Comparison of ENCODE assay signal across 27 mouse cellular contexts in the genomic region with DNA sequence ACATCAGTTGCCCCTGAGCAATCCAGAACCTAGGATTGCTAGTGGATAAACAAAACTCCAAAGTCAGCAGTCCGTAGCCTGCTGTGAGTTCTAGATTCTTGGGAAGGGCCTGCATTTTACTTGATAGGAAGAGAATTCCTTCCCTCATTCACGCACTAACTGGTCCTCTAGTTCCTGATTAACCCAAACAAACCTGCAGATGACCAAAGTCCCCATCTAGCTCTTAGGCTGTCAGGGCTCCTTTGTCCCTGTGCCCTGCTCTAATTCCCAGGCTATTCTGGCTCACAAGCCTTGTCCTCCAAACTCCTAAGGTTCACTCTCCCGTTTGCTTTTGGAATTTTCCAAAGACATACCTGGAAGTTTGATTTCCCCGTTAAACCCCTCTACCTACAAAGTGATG. TPM values are rescaled to one million over a fixed set of nuclear protein-coding genes. Genes with fewer than 3 reads are reported as not detected.
DNase-seq lines count a peak whose midpoint lies in the region; ATAC-seq and TF ChIP-seq lines count a peak whose summit lies in the region.
"Had no signal": no experiment of that assay in that cellular context is flagged by ENCODE, and none has a peak within 500 bp of the region (broad histone marks: within the 10 kb centered on the region; RNA-seq: fewer than 3 reads in every experiment).

No protein-coding gene starts in this region.

- DNase-seq in kidney, adult 18-20 months: peak; percentile 43
- no peak for DNase-seq in kidney, postnatal 10 days
- DNase-seq in kidney, adult 9 months: peak; percentile 86
- peak; percentile 40 to 72 for DNase-seq in kidney, postnatal 25 days
- DNase-seq in forebrain, embryonic 14.5 days (ENCODE audit: low spot score): no peak
- no peak for DNase-seq in right cerebral cortex, adult 2 months (ENCODE audit: low spot score in 2 of 2)
- DNase-seq: adrenal gland, postnatal 25 days; cerebellum, adult 11-12 months; cerebellum, adult 9-11 months; gastrocnemius, postnatal 14 days; heart, postnatal 36 days; lung, adult 18-20 months; lung, postnatal 4 days; thymus, postnatal 14 days had no signal

- H3K36me3 ChIP-seq in forebrain, embryonic 14.5 days (ENCODE audit: control insufficient read depth, insufficient read depth, low read length): no peaks in the 10 kb centered on the region
- H3K36me3 ChIP-seq: hindbrain, embryonic 12.5 days; neural tube, embryonic 13.5 days had no signal

- H3K4me1 ChIP-seq in cortical plate, adult 2 months (ENCODE audit: control insufficient read depth, insufficient read depth, low read length): no peaks in the 10 kb centered on the region
- H3K4me1 ChIP-seq in forebrain, embryonic 14.5 days (ENCODE audit: control insufficient read depth, insufficient read depth, low read length): no peaks in the 10 kb centered on the region
- H3K4me1 ChIP-seq: forebrain, embryonic 12.5 days; hindbrain, embryonic 12.5 days; midbrain, embryonic 13.5 days; neural tube, embryonic 13.5 days had no signal

- H3K27ac ChIP-seq in cortical plate, adult 2 months (ENCODE audit: insufficient read depth, low read length): peak overlapping the region; percentile 46; the same call in 1 of the 2 replicates
- no peak overlapping the region for H3K27ac ChIP-seq in forebrain, embryonic 14.5 days (ENCODE audit: low read depth, low read length)
- H3K27ac ChIP-seq: embryonic facial prominence, embryonic 13.5 days; forebrain, embryonic 12.5 days; heart, embryonic 10.5 days; heart, embryonic 15.5 days; hindbrain, embryonic 12.5 days; midbrain, embryonic 13.5 days; neural tube, embryonic 13.5 days had no signal

- no peaks in the 10 kb centered on the region for H3K27me3 ChIP-seq in forebrain, embryonic 14.5 days (replicated peaks; ENCODE audit: control insufficient read depth, insufficient read depth, low read length)
- H3K27me3 ChIP-seq: embryonic facial prominence, embryonic 13.5 days; forebrain, embryonic 12.5 days; heart, embryonic 15.5 days; hindbrain, embryonic 12.5 days; midbrain, embryonic 13.5 days; neural tube, embryonic 13.5 days had no signal

- H3K9me3 ChIP-seq in forebrain, embryonic 14.5 days (replicated peaks; ENCODE audit: control insufficient read depth, low read length): no peaks in the 10 kb centered on the region
- H3K9me3 ChIP-seq: embryonic facial prominence, embryonic 13.5 days; forebrain, embryonic 12.5 days; heart, embryonic 10.5 days; heart, embryonic 15.5 days; hindbrain, embryonic 12.5 days; midbrain, embryonic 13.5 days; neural tube, embryonic 13.5 days had no signal

- WGBS in forebrain, embryonic 14.5 days: 94% methylated on average over 4 of the region's 4 CpGs

- no peak overlapping the region for H3K4me3 ChIP-seq in cortical plate, adult 2 months (ENCODE audit: insufficient read depth, low read length)
- H3K4me3 ChIP-seq in forebrain, embryonic 14.5 days (ENCODE audit: low read depth, low read length): no peak overlapping the region
- H3K4me3 ChIP-seq: embryonic facial prominence, embryonic 13.5 days; erythroblast, embryonic 14.5 days; forebrain, embryonic 12.5 days; heart, embryonic 10.5 days; heart, embryonic 15.5 days; hindbrain, embryonic 12.5 days; midbrain, embryonic 13.5 days; neural tube, embryonic 13.5 days had no signal

- no peak for TF ChIP-seq POLR2A in cortical plate, adult 2 months (IDR thresholded peaks at IDR 0.05; ENCODE audit: extremely low read depth, insufficient read depth, low read length)

- H3K4me2 ChIP-seq in forebrain, embryonic 14.5 days (ENCODE audit: low read length): no peak overlapping the region
- H3K4me2 ChIP-seq: embryonic facial prominence, embryonic 13.5 days; forebrain, embryonic 12.5 days; heart, embryonic 15.5 days; hindbrain, embryonic 12.5 days; liver, embryonic 11.5 days; midbrain, embryonic 13.5 days; neural tube, embryonic 13.5 days had no signal

- ATAC-seq in forebrain, embryonic 14.5 days: no peak
- ATAC-seq: CD4-positive, CD25-positive, alpha-beta regulatory T cell, adult 4 months; lung, postnatal 0 days; midbrain, embryonic 13.5 days had no signal

- H3K9ac ChIP-seq in forebrain, embryonic 14.5 days (ENCODE audit: low read length): no peak overlapping the region
- H3K9ac ChIP-seq: embryonic facial prominence, embryonic 13.5 days; forebrain, embryonic 12.5 days; heart, embryonic 15.5 days; hindbrain, embryonic 12.5 days; midbrain, embryonic 13.5 days; neural tube, embryonic 13.5 days had no signal

- no peak for TF ChIP-seq CTCF in cortical plate, adult 2 months (IDR thresholded peaks at IDR 0.05; ENCODE audit: extremely low read depth, insufficient read depth, low read length)

RNA-seq across cellular contexts. Expression of a gene that starts 2.8 kb away (rescaled TPM):
- polyA plus RNA-seq in cortical plate, adult 2 months (2012; rRNA removed): 1.4 and 2.0 TPM in 2 replicates
- polyA plus RNA-seq in forebrain, embryonic 14.5 days (2014; fragmentation: Nextera tagmentation; extraction: Ambion mirVana): 0.46 and 0.93 TPM in 2 replicates
- polyA plus RNA-seq: CD4-positive, CD25-positive, alpha-beta regulatory T cell, adult 4 months; erythroblast, embryonic 14.5 days had no signal

RNA-seq across cellular contexts. Expression of a gene that starts 23.1 kb away (rescaled TPM):
- polyA plus RNA-seq in cortical plate, adult 2 months (2012; rRNA removed): 2.4 and 2.6 TPM in 2 replicates
- polyA plus RNA-seq in forebrain, embryonic 14.5 days (2014; fragmentation: Nextera tagmentation; extraction: Ambion mirVana): 7.1 and 8.6 TPM in 2 replicates

RNA-seq across cellular contexts. Expression of a gene that starts 36.5 kb away (rescaled TPM):
- not detected in 2 replicates for polyA plus RNA-seq in cortical plate, adult 2 months (2012; rRNA removed)
- polyA plus RNA-seq in forebrain, embryonic 14.5 days (2014; fragmentation: Nextera tagmentation; extraction: Ambion mirVana): not detected in 2 replicates
- polyA plus RNA-seq: CD4-positive, CD25-positive, alpha-beta regulatory T cell, adult 4 months; embryonic facial prominence, embryonic 13.5 days; erythroblast, embryonic 14.5 days; forebrain, embryonic 12.5 days; heart, embryonic 10.5 days; heart, embryonic 15.5 days; hindbrain, embryonic 12.5 days; limb, embryonic 11.5 days; liver, embryonic 11.5 days; lung, postnatal 0 days; midbrain, embryonic 13.5 days; neural tube, embryonic 13.5 days had no signal

Comparison
In these comparisons a context has a peak if more than half of its experiments do, and no peak if none do; other contexts are left out.
1. DNase-seq: peak in kidney, adult 18-20 months (single experiment), kidney, adult 9 months (single experiment) and kidney, postnatal 25 days (2 of 2); none in kidney, postnatal 10 days (single experiment), forebrain, embryonic 14.5 days (single experiment) and right cerebral cortex, adult 2 months (0 of 2).